Mouse (Mus musculus): Measurements from ENCODE around the gene Afmid.

GRCm38 (mm10) chr11:117879676-117880075 lies 54.0 kb downstream of the Afmid start:
- TF ChIP-seq CTCF (IDR thresholded peaks at IDR 0.05; ENCODE audit: low read depth) (no peak), EP300 (IDR thresholded peaks at IDR 0.05; ENCODE audit: low read depth) (no peak)
